Mouse (Mus musculus): Measurements from ENCODE around the gene Gatm.

GRCm38 (mm10) chr2:122638673-122639072, 27.6 kb upstream of the Gatm start:
- no peak for TF ChIP-seq POLR2A (IDR thresholded peaks at IDR 0.05; ENCODE audit: insufficient read length, low read depth)
- no peak for TF ChIP-seq SRF (IDR thresholded peaks at IDR 0.05; ENCODE audit: control insufficient read depth, insufficient read length, low read depth)
